Mouse (Mus musculus): ENCODE measurements around the gene Prrt4. TPM values are rescaled to one million over a fixed set of nuclear protein-coding genes. Genes with fewer than 3 reads are reported as not detected.
A peak's percentile ranks its signal among the peaks of the same experiment; 100 is the strongest.

Gene Prrt4
- polyA plus RNA-seq, 1 experiment from 2014 or later, result 1.2 TPM

GRCm38 (mm10) chr6:29211146-29211545 lies 31.8 kb upstream of the Prrt4 start:
- Histone ChIP-seq H3K4me2 (ENCODE audit: low read depth, low read length) (peak overlapping the region; percentile 82), H3K9me3 (replicated peaks; ENCODE audit: control insufficient read depth, low read length) (no peaks in the 10 kb centered on the region), H3K9ac (ENCODE audit: low read length) (peak overlapping the region; percentile 86), H3K36me3 (ENCODE audit: control insufficient read depth, insufficient read depth) (peaks cover 3% of the 10 kb centered on the region), H3K27ac (ENCODE audit: low read length) (no peak overlapping the region), H3K27me3 (ENCODE audit: control insufficient read depth, insufficient read depth, low read length) (no peaks in the 10 kb centered on the region), H3K4me1 (ENCODE audit: control insufficient read depth, insufficient read depth, low read length) (peaks cover 16% of the 10 kb centered on the region), H3K4me3 (ENCODE audit: low read length) (peak overlapping the region; percentile 74)
- no peak for ATAC-seq (replicated peaks; ENCODE audit: extremely low read depth, insufficient read depth, low FRiP score)
- WGBS, result 15% methylated on average over 7 of the region's 7 CpGs

GRCm38 (mm10) chr6:29210231-29210936 lies 31.0 kb upstream of the Prrt4 start:
- WGBS, result 77% methylated on average over 9 of the region's 9 CpGs
- H3K9me3 ChIP-seq (replicated peaks; ENCODE audit: control insufficient read depth, low read length), result no peaks in the 10 kb centered on the region
- H3K4me2 ChIP-seq (ENCODE audit: low read depth, low read length), result no peak overlapping the region
- peaks cover 7% of the 10 kb centered on the region for H3K36me3 ChIP-seq (ENCODE audit: control insufficient read depth, insufficient read depth)
- no peaks in the 10 kb centered on the region for H3K27me3 ChIP-seq (ENCODE audit: control insufficient read depth, insufficient read depth, low read length)
- peaks cover 16% of the 10 kb centered on the region for H3K4me1 ChIP-seq (ENCODE audit: control insufficient read depth, insufficient read depth, low read length)
- no peak overlapping the region for H3K4me3 ChIP-seq (ENCODE audit: low read length)
- H3K27ac ChIP-seq (ENCODE audit: low read length), result no peak overlapping the region
- no peak for ATAC-seq (replicated peaks; ENCODE audit: extremely low read depth, insufficient read depth, low FRiP score)
- no peak overlapping the region for H3K9ac ChIP-seq (ENCODE audit: low read length)

DNA sequence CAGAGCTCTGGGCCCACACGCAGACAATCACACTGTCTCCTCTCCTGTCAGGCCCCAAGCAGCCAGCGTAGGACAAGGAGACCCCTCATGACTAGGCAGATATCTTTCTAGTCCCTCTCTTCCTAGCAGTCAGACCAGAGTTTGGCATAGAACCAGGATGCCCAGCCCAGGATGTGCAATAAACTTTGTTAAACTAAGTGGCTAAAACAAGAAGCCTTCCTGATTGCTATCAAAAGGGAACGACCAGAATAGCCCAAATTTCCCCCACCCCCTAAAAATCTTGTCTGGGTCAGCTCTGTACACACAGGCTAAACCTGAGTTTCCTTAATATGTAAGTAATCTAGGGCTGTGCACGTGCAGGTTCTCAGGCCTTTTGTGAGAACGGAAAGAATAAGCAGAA lies 28.8 kb upstream of the Prrt4 start:
- H3K4me2 ChIP-seq (ENCODE audit: low read depth, low read length), result no peak overlapping the region
- WGBS, result 68% methylated on average over 5 of the region's 5 CpGs
- H3K9ac ChIP-seq (ENCODE audit: low read length), result no peak overlapping the region
- H3K27me3 ChIP-seq (ENCODE audit: control insufficient read depth, insufficient read depth, low read length), result no peaks in the 10 kb centered on the region
- H3K4me3 ChIP-seq (ENCODE audit: low read length), result no peak overlapping the region
- H3K4me1 ChIP-seq (ENCODE audit: control insufficient read depth, insufficient read depth, low read length), result peaks cover 10% of the 10 kb centered on the region
- no peak overlapping the region for H3K27ac ChIP-seq (ENCODE audit: low read length)
- H3K9me3 ChIP-seq (replicated peaks; ENCODE audit: control insufficient read depth, low read length), result no peaks in the 10 kb centered on the region
- no peak for ATAC-seq (replicated peaks; ENCODE audit: extremely low read depth, insufficient read depth, low FRiP score)
- H3K36me3 ChIP-seq (ENCODE audit: control insufficient read depth, insufficient read depth), result peaks cover 17% of the 10 kb centered on the region

DNA sequence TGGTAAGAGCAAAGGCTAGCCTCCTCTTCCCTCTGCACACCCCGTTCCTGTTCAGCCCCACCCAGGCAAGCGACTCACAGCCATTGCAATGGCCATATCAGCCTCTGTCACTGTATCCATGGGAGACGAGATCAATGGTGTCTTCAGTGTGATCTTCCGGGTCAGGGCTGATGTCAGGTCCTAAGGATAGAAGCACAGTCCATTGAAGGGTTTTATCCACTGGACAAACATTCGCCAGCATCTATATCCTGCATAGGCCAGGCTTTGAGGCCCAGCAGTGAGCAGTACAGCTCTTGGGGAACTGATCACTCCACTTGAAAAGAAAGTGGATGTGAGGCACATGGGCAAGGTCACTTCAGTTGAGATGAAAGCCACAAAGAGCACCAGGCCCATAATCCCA lies 27.6 kb upstream of the Prrt4 start:
- no peak overlapping the region for H3K4me3 ChIP-seq (ENCODE audit: low read length)
- no peak overlapping the region for H3K9ac ChIP-seq (ENCODE audit: low read length)
- H3K4me1 ChIP-seq (ENCODE audit: control insufficient read depth, insufficient read depth, low read length), result peaks cover 8% of the 10 kb centered on the region
- peaks cover 22% of the 10 kb centered on the region for H3K36me3 ChIP-seq (ENCODE audit: control insufficient read depth, insufficient read depth)
- H3K27me3 ChIP-seq (ENCODE audit: control insufficient read depth, insufficient read depth, low read length), result no peaks in the 10 kb centered on the region
- no peak for ATAC-seq (replicated peaks; ENCODE audit: extremely low read depth, insufficient read depth, low FRiP score)
- H3K9me3 ChIP-seq (replicated peaks; ENCODE audit: control insufficient read depth, low read length), result no peaks in the 10 kb centered on the region
- no peak overlapping the region for H3K27ac ChIP-seq (ENCODE audit: low read length)
- WGBS, result 80% methylated on average over 5 of the region's 5 CpGs
- H3K4me2 ChIP-seq (ENCODE audit: low read depth, low read length), result no peak overlapping the region

GRCm38 (mm10) chr6:29206006-29206405 lies 26.6 kb upstream of the Prrt4 start:
- Histone ChIP-seq H3K27ac (ENCODE audit: low read length) (no peak overlapping the region), H3K4me2 (ENCODE audit: low read depth, low read length) (no peak overlapping the region), H3K27me3 (ENCODE audit: control insufficient read depth, insufficient read depth, low read length) (no peaks in the 10 kb centered on the region), H3K36me3 (ENCODE audit: control insufficient read depth, insufficient read depth) (peaks cover 22% of the 10 kb centered on the region), H3K9me3 (replicated peaks; ENCODE audit: control insufficient read depth, low read length) (no peaks in the 10 kb centered on the region), H3K4me3 (ENCODE audit: low read length) (no peak overlapping the region), H3K4me1 (ENCODE audit: control insufficient read depth, insufficient read depth, low read length) (peaks cover 4% of the 10 kb centered on the region), H3K9ac (ENCODE audit: low read length) (no peak overlapping the region)
- 93% methylated on average over 10 of the region's 10 CpGs for WGBS
- no peak for ATAC-seq (replicated peaks; ENCODE audit: extremely low read depth, insufficient read depth, low FRiP score)

DNA sequence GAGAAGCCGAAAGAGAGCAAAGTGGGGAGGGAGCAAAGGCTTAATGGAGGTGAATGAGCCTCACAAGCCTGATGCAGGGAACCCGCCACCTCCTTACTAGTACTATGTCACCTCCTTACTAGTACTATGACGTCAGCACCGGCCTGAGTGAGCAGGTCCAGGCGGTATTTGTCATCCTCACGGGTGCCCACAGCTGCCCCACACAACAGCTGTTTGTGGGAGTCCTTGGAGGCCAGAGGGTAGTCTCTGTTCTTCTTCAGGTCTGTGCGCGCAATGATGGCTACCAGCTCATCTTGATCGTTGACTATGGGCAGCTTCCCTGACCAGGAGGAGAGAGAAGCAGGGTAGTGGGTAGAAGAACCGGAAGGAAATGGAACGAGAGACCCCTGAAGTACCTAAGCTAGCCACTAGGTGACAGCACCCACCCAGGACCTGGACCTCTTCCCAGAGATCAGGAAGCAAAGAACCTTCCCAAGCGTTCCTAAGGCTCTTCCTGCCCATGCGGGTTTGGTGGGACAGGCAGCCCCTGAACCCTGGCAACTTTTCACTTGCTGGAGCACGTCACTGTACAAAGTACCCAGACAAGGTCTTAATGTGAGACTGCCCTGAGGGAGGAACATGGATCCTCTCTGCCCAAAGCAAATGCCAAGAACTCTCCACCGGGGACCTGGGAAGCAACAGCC lies 25.7 kb upstream of the Prrt4 start:
- 0 out of 2 replicates have a peak, but pooled peaks have one; percentile 25 for ATAC-seq (replicated peaks; ENCODE audit: extremely low read depth, insufficient read depth, low FRiP score)
- H3K4me3 ChIP-seq (ENCODE audit: low read length), result no peak overlapping the region
- 55% methylated on average over 15 of the region's 15 CpGs for WGBS
- 0 out of 2 replicates have a peak overlapping the region, but pooled peaks have one; percentile 20 for H3K27ac ChIP-seq (ENCODE audit: low read length)
- no peak overlapping the region for H3K9ac ChIP-seq (ENCODE audit: low read length)
- H3K36me3 ChIP-seq (ENCODE audit: control insufficient read depth, insufficient read depth), result peaks cover 22% of the 10 kb centered on the region
- H3K4me1 ChIP-seq (ENCODE audit: control insufficient read depth, insufficient read depth, low read length), result peaks cover 3% of the 10 kb centered on the region; the same call in 1 of the 2 replicates
- no peaks in the 10 kb centered on the region for H3K9me3 ChIP-seq (replicated peaks; ENCODE audit: control insufficient read depth, low read length)
- H3K27me3 ChIP-seq (ENCODE audit: control insufficient read depth, insufficient read depth, low read length), result no peaks in the 10 kb centered on the region
- peak overlapping the region; percentile 31; the same call in 1 of the 2 replicates for H3K4me2 ChIP-seq (ENCODE audit: low read depth, low read length)

GRCm38 (mm10) chr6:29203861-29204585 lies 24.6 kb upstream of the Prrt4 start:
- H3K4me1 ChIP-seq (ENCODE audit: control insufficient read depth, insufficient read depth, low read length), result peaks cover 3% of the 10 kb centered on the region; the same call in 1 of the 2 replicates
- no peak for ATAC-seq (replicated peaks; ENCODE audit: extremely low read depth, insufficient read depth, low FRiP score)
- no peaks in the 10 kb centered on the region for H3K27me3 ChIP-seq (ENCODE audit: control insufficient read depth, insufficient read depth, low read length)
- no peak overlapping the region for H3K4me2 ChIP-seq (ENCODE audit: low read depth, low read length)
- H3K9ac ChIP-seq (ENCODE audit: low read length), result no peak overlapping the region
- WGBS, result 82% methylated on average over 6 of the region's 6 CpGs
- H3K27ac ChIP-seq (ENCODE audit: low read length), result no peak overlapping the region
- H3K36me3 ChIP-seq (ENCODE audit: control insufficient read depth, insufficient read depth), result peaks cover 22% of the 10 kb centered on the region
- H3K9me3 ChIP-seq (replicated peaks; ENCODE audit: control insufficient read depth, low read length), result no peaks in the 10 kb centered on the region
- no peak overlapping the region for H3K4me3 ChIP-seq (ENCODE audit: low read length)

GRCm38 (mm10) chr6:29203096-29203495 lies 23.7 kb upstream of the Prrt4 start:
- WGBS, result 88% methylated on average over 13 of the region's 13 CpGs
- ATAC-seq (replicated peaks; ENCODE audit: extremely low read depth, insufficient read depth, low FRiP score), result no peak
- H3K27ac ChIP-seq (ENCODE audit: low read length), result no peak overlapping the region
- H3K4me3 ChIP-seq (ENCODE audit: low read length), result no peak overlapping the region
- H3K36me3 ChIP-seq (ENCODE audit: control insufficient read depth, insufficient read depth), result peaks cover 22% of the 10 kb centered on the region
- no peak overlapping the region for H3K9ac ChIP-seq (ENCODE audit: low read length)
- H3K4me1 ChIP-seq (ENCODE audit: control insufficient read depth, insufficient read depth, low read length), result peaks cover 8% of the 10 kb centered on the region
- no peak overlapping the region for H3K4me2 ChIP-seq (ENCODE audit: low read depth, low read length)
- H3K9me3 ChIP-seq (replicated peaks; ENCODE audit: control insufficient read depth, low read length), result no peaks in the 10 kb centered on the region
- H3K27me3 ChIP-seq (ENCODE audit: control insufficient read depth, insufficient read depth, low read length), result no peaks in the 10 kb centered on the region

- no peak overlapping the region for H3K4me3 ChIP-seq (ENCODE audit: low read length)
Measured at GRCm38 (mm10) chr6:29201988-29202387, 22.6 kb upstream of the Prrt4 start.

More at GRCm38 (mm10) chr6:29201988-29202387, 22.6 kb upstream of the Prrt4 start:
- H3K36me3 ChIP-seq (ENCODE audit: control insufficient read depth, insufficient read depth), result peaks cover 22% of the 10 kb centered on the region
- peaks cover 8% of the 10 kb centered on the region for H3K4me1 ChIP-seq (ENCODE audit: control insufficient read depth, insufficient read depth, low read length)
- no peak overlapping the region for H3K9ac ChIP-seq (ENCODE audit: low read length)
- H3K9me3 ChIP-seq (replicated peaks; ENCODE audit: control insufficient read depth, low read length), result no peaks in the 10 kb centered on the region
- no peak overlapping the region for H3K27ac ChIP-seq (ENCODE audit: low read length)
- 82% methylated on average over 8 of the region's 8 CpGs for WGBS
- peaks cover 6% of the 10 kb centered on the region for H3K27me3 ChIP-seq (ENCODE audit: control insufficient read depth, insufficient read depth, low read length)
- no peak for ATAC-seq (replicated peaks; ENCODE audit: extremely low read depth, insufficient read depth, low FRiP score)
- H3K4me2 ChIP-seq (ENCODE audit: low read depth, low read length), result no peak overlapping the region
